Mouse (Mus musculus) kidney, adult 2 months (tissue): ENCODE results near the gene Sik3.

Experiments used
- CTCF ChIP-seq: fragments of 200-500 bp; conservative IDR thresholded peaks from 2 replicates; pipeline ENCODE4 v1.5.1; 2011; ENCODE audit warnings: low read depth, mild to moderate bottlenecking, control low read depth, low read length, moderate library complexity, mixed read lengths; ENCODE audit not compliant: insufficient read depth, insufficient read length
- POLR2A ChIP-seq: fragments of 200-500 bp; IDR thresholded peaks from one replicate; pipeline ENCODE4 v1.6.1; 2011; ENCODE audit warnings: low read depth, low read length, control low read depth

GRCm38 (mm10) chr9:46151704-46152040 lies 139.1 kb downstream of the Sik3 start:
- no peak for TF ChIP-seq CTCF
- no peak for TF ChIP-seq POLR2A
